Mouse (Mus musculus): ENCODE results near the gene Rfc5. TPM values are rescaled to one million over a fixed set of nuclear protein-coding genes. Genes with fewer than 3 reads are reported as not detected.

Rfc5 gene
- total RNA-seq, 1 experiment = 173 TPM

DNA sequence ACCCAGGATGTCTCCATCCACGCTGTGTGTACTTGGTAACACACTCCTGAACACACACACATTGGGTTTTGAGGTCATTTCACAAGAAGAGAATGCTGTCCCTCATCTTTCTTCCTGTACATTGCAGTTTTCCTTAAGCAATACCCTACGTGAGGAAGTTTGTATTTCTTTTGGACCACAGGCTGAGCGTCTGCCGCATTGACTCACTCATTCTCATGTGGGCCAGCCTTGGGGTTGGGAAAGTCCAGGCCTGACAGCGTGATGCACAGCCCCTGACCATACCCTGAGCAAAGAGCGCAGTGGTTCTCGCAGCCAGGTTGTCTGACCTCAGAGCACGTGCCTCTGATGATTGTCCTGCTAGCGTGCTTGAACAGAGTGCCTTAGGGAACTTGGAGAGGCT, 15.4 kb downstream of the Rfc5 start:
- DNase-seq (ENCODE audit: low read depth, low spot score) = no peak
- TF ChIP-seq MAFK (IDR thresholded peaks at IDR 0.05; ENCODE audit: insufficient read depth, low read depth, low read length) = no peak
- no peak for TF ChIP-seq ZNF384 (IDR thresholded peaks at IDR 0.05; ENCODE audit: low read depth, low read length)
- TF ChIP-seq CHD2 (IDR thresholded peaks at IDR 0.05; ENCODE audit: low read depth, low read length) = no peak
- no peak for TF ChIP-seq HCFC1 (IDR thresholded peaks at IDR 0.05; ENCODE audit: borderline replicate concordance, insufficient read depth, low read length)
- TF ChIP-seq ZC3H11A (IDR thresholded peaks at IDR 0.05; ENCODE audit: borderline replicate concordance, low read depth, low read length) = no peak
- Histone ChIP-seq H3K9me3 (ENCODE audit: control insufficient read depth, insufficient read depth, low read depth, low read length) (no peaks in the 10 kb centered on the region), H3K36me3 (ENCODE audit: control insufficient read depth, insufficient read depth, low read length, poor library complexity, severe bottlenecking) (peaks cover 86% of the 10 kb centered on the region), H3K4me1 (ENCODE audit: control insufficient read depth in 2 of 2, insufficient read depth in 2 of 2, low read length in 2 of 2, poor library complexity in 1 of 2) (peaks cover 0 to 7% of the 10 kb centered on the region in 2 experiments; a peak in 1 of 4 replicates), H3K27ac (ENCODE audit: insufficient read depth, low read depth, low read length, poor library complexity, severe bottlenecking) (no peak overlapping the region), H3K9ac (ENCODE audit: insufficient read depth, low read depth, low read length, poor library complexity, severe bottlenecking) (no peak overlapping the region), H3K4me3 (ENCODE audit: insufficient read depth in 1 of 2, low read depth in 1 of 2, low read length in 2 of 2, poor library complexity in 1 of 2, severe bottlenecking in 1 of 2) (no peak overlapping the region)
- in situ Hi-C loops (cut with MboI; ENCODE audit: low sequenced_read_pairs in 2 of 2, unreplicated experiment in 2 of 2) = no loop called here

DNA sequence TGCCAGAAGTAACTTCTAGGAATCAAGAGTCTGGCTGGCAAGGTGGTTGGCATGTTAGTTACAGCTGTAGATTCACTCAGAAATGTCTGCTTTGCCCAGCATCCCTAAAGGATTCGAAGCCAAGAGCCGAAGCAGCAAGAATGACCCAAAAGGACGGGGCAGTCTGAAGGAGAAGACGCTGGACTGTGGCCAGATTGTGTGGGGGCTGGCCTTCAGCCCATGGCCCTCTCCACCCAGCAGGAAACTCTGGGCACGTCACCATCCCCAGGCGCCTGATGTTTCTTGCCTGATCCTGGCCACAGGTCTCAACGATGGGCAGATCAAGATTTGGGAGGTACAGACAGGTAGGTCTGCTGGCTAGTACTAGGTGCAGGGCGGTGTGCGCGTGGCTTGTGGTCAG, 18.3 kb downstream of the Rfc5 start:
- H3K9me3 ChIP-seq (ENCODE audit: control insufficient read depth, insufficient read depth, low read depth, low read length) = no peaks in the 10 kb centered on the region
- TF ChIP-seq HCFC1 (IDR thresholded peaks at IDR 0.05; ENCODE audit: borderline replicate concordance, insufficient read depth, low read length) (no peak), MAFK (IDR thresholded peaks at IDR 0.05; ENCODE audit: insufficient read depth, low read depth, low read length) (no peak), ZC3H11A (IDR thresholded peaks at IDR 0.05; ENCODE audit: borderline replicate concordance, low read depth, low read length) (no peak), CHD2 (IDR thresholded peaks at IDR 0.05; ENCODE audit: low read depth, low read length) (no peak), ZNF384 (IDR thresholded peaks at IDR 0.05; ENCODE audit: low read depth, low read length) (no peak)
- in situ Hi-C loops (cut with MboI; ENCODE audit: low sequenced_read_pairs in 2 of 2, unreplicated experiment in 2 of 2) = no loop called here
- H3K4me1 ChIP-seq (ENCODE audit: control insufficient read depth in 2 of 2, insufficient read depth in 2 of 2, low read length in 2 of 2, poor library complexity in 1 of 2) = peaks cover 4 to 12% of the 10 kb centered on the region in 2 experiments; a peak in 2 of 4 replicates
- DNase-seq (ENCODE audit: low read depth, low spot score) = no peak
- H3K4me3 ChIP-seq (ENCODE audit: insufficient read depth in 1 of 2, low read depth in 1 of 2, low read length in 2 of 2, poor library complexity in 1 of 2, severe bottlenecking in 1 of 2) = no peak overlapping the region
- H3K9ac ChIP-seq (ENCODE audit: insufficient read depth, low read depth, low read length, poor library complexity, severe bottlenecking) = no peak overlapping the region
- H3K36me3 ChIP-seq (ENCODE audit: control insufficient read depth, insufficient read depth, low read length, poor library complexity, severe bottlenecking) = peaks cover 85% of the 10 kb centered on the region
- no peak overlapping the region for H3K27ac ChIP-seq (ENCODE audit: insufficient read depth, low read depth, low read length, poor library complexity, severe bottlenecking)

DNA sequence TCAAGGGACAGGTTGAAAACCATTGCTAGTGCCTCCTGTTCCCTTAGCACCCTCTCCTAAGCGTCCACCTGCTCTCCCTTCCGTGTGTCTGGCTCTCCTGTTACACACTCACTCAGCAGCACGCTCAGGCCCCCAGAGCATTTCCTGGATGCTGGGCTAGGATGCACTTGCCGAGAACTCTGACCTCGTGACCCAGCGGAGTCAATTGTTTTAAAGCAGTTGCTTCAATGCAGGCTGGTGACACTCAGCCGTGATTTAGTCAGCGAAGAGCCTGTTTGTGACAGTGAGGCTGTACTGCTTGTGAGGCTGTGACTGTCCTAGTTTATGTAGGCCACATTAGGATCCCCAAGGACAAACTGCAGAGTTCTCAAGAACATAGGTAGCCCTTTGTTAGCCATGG, 21.6 kb downstream of the Rfc5 start:
- TF ChIP-seq CHD2 (IDR thresholded peaks at IDR 0.05; ENCODE audit: low read depth, low read length) (no peak), ZNF384 (IDR thresholded peaks at IDR 0.05; ENCODE audit: low read depth, low read length) (no peak), HCFC1 (IDR thresholded peaks at IDR 0.05; ENCODE audit: borderline replicate concordance, insufficient read depth, low read length) (no peak), MAFK (IDR thresholded peaks at IDR 0.05; ENCODE audit: insufficient read depth, low read depth, low read length) (no peak), ZC3H11A (IDR thresholded peaks at IDR 0.05; ENCODE audit: borderline replicate concordance, low read depth, low read length) (no peak)
- Histone ChIP-seq H3K9me3 (ENCODE audit: control insufficient read depth, insufficient read depth, low read depth, low read length) (no peaks in the 10 kb centered on the region), H3K36me3 (ENCODE audit: control insufficient read depth, insufficient read depth, low read length, poor library complexity, severe bottlenecking) (peaks cover 74% of the 10 kb centered on the region), H3K4me1 (ENCODE audit: control insufficient read depth in 2 of 2, insufficient read depth in 2 of 2, low read length in 2 of 2, poor library complexity in 1 of 2) (peaks cover 18 to 27% of the 10 kb centered on the region in 2 experiments), H3K9ac (ENCODE audit: insufficient read depth, low read depth, low read length, poor library complexity, severe bottlenecking) (no peak overlapping the region), H3K4me3 (ENCODE audit: insufficient read depth in 1 of 2, low read depth in 1 of 2, low read length in 2 of 2, poor library complexity in 1 of 2, severe bottlenecking in 1 of 2) (no peak overlapping the region), H3K27ac (ENCODE audit: insufficient read depth, low read depth, low read length, poor library complexity, severe bottlenecking) (no peak overlapping the region)
- in situ Hi-C loops (cut with MboI; ENCODE audit: low sequenced_read_pairs in 2 of 2, unreplicated experiment in 2 of 2) = no loop called here
- DNase-seq (ENCODE audit: low read depth, low spot score) = no peak

DNA sequence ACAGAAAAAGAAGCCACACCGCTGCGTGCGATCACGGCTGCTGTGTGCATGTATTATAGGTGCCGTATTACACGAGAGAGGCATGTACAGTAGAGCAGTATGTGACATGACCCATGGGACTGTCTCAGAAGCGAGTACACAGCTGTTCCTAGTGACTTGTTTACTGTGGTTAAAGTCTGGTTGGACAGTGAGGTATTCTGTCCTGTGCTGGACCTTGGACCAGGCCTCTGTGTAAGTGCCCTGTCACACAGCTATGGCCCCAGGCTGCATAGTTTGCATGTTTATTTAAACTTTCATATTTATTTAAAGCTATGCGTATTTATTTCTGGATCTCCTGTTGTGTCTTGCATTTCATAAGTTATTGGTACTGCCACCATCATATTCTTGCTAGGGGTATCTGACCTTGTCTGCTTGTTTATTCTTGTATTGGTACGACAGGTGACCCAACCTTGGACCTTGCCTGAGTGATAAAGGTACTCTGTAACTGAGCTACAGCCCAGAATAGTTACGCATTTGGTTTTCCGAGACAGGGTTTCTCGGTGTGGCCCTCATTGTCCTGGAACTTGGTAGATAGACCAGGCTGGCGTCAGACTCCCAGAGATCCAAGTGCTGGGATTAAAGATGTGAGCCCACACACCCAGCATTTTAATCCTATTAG, 22.8 kb downstream of the Rfc5 start:
- H3K4me3 ChIP-seq (ENCODE audit: insufficient read depth in 1 of 2, low read depth in 1 of 2, low read length in 2 of 2, poor library complexity in 1 of 2, severe bottlenecking in 1 of 2) = no peak overlapping the region
- no peak overlapping the region for H3K27ac ChIP-seq (ENCODE audit: insufficient read depth, low read depth, low read length, poor library complexity, severe bottlenecking)
- peaks cover 27 to 32% of the 10 kb centered on the region in 2 experiments for H3K4me1 ChIP-seq (ENCODE audit: control insufficient read depth in 2 of 2, insufficient read depth in 2 of 2, low read length in 2 of 2, poor library complexity in 1 of 2)
- H3K36me3 ChIP-seq (ENCODE audit: control insufficient read depth, insufficient read depth, low read length, poor library complexity, severe bottlenecking) = peaks cover 64% of the 10 kb centered on the region
- TF ChIP-seq HCFC1 (IDR thresholded peaks at IDR 0.05; ENCODE audit: borderline replicate concordance, insufficient read depth, low read length) (no peak), CHD2 (IDR thresholded peaks at IDR 0.05; ENCODE audit: low read depth, low read length) (no peak), ZC3H11A (IDR thresholded peaks at IDR 0.05; ENCODE audit: borderline replicate concordance, low read depth, low read length) (no peak), MAFK (IDR thresholded peaks at IDR 0.05; ENCODE audit: insufficient read depth, low read depth, low read length) (no peak), ZNF384 (IDR thresholded peaks at IDR 0.05; ENCODE audit: low read depth, low read length) (no peak)
- no peak for DNase-seq (ENCODE audit: low read depth, low spot score)
- no peak overlapping the region for H3K9ac ChIP-seq (ENCODE audit: insufficient read depth, low read depth, low read length, poor library complexity, severe bottlenecking)
- no peaks in the 10 kb centered on the region for H3K9me3 ChIP-seq (ENCODE audit: control insufficient read depth, insufficient read depth, low read depth, low read length)
- in situ Hi-C loops (cut with MboI; ENCODE audit: low sequenced_read_pairs in 2 of 2, unreplicated experiment in 2 of 2) = no loop called here
